Mouse (Mus musculus): Measurements from ENCODE around the gene Gm4858. TPM values are rescaled to one million over a fixed set of nuclear protein-coding genes. Genes with fewer than 3 reads are reported as not detected.
"Not testable (repeated sequence)": the region's sequence is repeated elsewhere in the genome, so short reads cannot be mapped to it uniquely, and the experiment has no call there.

The Gm4858 gene
- polyA plus RNA-seq (2015; fragmentation: Nextera tagmentation; extraction: Ambion mirVana), result 0.22 TPM in 1 of 2 replicates, not detected in the other

- H3K4me3 ChIP-seq (replicated peaks); H3K27ac ChIP-seq; H3K4me2 ChIP-seq; H3K9me3 ChIP-seq (replicated peaks); ATAC-seq (replicated peaks; ENCODE audit: low FRiP score); H3K9ac ChIP-seq; H3K4me1 ChIP-seq; H3K27me3 ChIP-seq; H3K36me3 ChIP-seq: not testable (repeated sequence)
These were observed at the start of gene Gm4858 for GRCm38 (mm10) chr3:93068523-93068922. Gm4858 (plus strand) TSS chr3:93068823.

DNA sequence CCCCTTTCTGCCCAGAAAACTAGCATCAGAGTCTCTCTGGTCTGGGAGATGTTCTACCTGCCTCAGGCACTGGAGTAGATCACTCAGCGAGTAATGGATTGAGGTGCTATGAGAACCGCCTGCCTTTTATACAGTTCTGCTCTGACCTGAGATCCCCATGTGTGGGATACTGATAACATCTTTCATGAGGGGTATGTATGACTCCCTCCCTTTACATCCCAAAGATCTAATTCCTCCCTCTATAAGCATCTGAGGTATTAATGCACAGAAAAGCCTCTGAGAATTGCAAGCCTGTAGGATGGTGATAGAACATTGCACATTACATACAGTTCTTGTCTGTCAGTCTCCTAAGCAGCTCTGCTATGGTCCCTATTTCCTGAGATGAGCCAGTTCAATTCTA, 49.7 kb upstream of the Gm4858 start, which contains the start of gene Lce1m:
Gene Lce1m (minus strand): TSS at position 101 of the 400 bp plus-strand sequence.
- ATAC-seq (replicated peaks; ENCODE audit: low FRiP score), result no peak
- Histone ChIP-seq H3K4me3 (replicated peaks) (no peak within 1 kb of the TSS), H3K4me2 (no peak within 1 kb of the TSS), H3K4me1 (peaks cover 9% of the 10 kb centered on the region; the same call in 1 of the 2 replicates), H3K27me3 (no peaks in the 10 kb centered on the region), H3K36me3 (no peaks in the 10 kb centered on the region), H3K9ac (no peak within 1 kb of the TSS), H3K9me3 (replicated peaks) (no peaks in the 10 kb centered on the region), H3K27ac (no peak within 1 kb of the TSS)
- 86% methylated on average over 2 of the region's 2 CpGs for WGBS

GRCm38 (mm10) chr3:93021171-93021570, 47.5 kb upstream of the Gm4858 start:
- Histone ChIP-seq H3K9me3 (replicated peaks) (no peaks in the 10 kb centered on the region), H3K27ac (no peak overlapping the region)

DNA sequence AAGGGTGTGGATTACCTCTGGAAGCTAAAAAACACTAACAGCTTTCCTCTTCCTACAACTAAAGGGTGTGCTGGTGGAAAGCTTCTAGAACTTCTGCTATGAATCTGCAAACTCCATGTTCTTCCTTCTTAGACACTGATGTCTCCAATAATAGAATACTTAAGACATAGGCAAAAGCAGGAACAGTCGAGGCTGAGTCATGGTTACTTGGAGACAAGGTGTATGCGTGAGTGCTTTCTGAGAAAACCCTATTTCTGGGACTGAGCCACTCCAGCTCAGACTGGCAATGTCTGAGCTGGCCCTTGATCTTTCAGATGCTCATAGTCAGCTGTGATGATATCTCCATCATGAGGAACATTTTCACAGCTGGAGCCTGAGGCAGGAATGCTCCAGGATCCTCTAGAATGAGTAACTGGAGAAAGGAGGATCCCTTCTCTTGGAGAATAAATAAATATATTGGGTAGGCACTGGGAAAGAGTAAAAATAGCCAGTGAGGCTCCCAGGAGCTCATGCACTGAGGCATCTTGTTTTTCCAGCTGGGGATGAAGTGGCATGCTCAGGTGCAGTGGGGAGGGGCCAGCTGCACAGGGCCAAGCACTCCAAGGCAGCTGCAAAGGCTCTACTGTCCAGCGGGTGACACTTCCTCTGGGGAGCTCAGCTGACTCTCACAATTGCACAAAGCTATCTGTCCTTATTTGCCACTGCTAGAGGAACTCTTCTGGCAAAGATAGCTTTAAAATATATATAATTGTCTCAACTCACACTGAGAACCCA, 45.0 kb upstream of the Gm4858 start:
- Histone ChIP-seq H3K36me3 (no peaks in the 10 kb centered on the region), H3K4me3 (replicated peaks) (no peak overlapping the region), H3K27me3 (no peaks in the 10 kb centered on the region), H3K9me3 (replicated peaks) (no peaks in the 10 kb centered on the region), H3K27ac (no peak overlapping the region), H3K9ac (no peak overlapping the region), H3K4me1 (no peaks in the 10 kb centered on the region), H3K4me2 (no peak overlapping the region)
- 61% methylated on average over 3 of the region's 3 CpGs for WGBS
- peak; percentile 40; the same call in 1 of the 2 replicates for ATAC-seq (replicated peaks; ENCODE audit: low FRiP score)

More at GRCm38 (mm10) chr3:93021171-93021570, 47.5 kb upstream of the Gm4858 start:
- Histone ChIP-seq H3K4me1 (no peaks in the 10 kb centered on the region), H3K4me3 (replicated peaks) (no peak overlapping the region), H3K4me2 (no peak overlapping the region), H3K36me3 (no peaks in the 10 kb centered on the region), H3K9ac (no peak overlapping the region), H3K27me3 (no peaks in the 10 kb centered on the region)
- ATAC-seq (replicated peaks; ENCODE audit: low FRiP score), result no peak
- 90% methylated on average over 1 of the region's 1 CpGs for WGBS

DNA sequence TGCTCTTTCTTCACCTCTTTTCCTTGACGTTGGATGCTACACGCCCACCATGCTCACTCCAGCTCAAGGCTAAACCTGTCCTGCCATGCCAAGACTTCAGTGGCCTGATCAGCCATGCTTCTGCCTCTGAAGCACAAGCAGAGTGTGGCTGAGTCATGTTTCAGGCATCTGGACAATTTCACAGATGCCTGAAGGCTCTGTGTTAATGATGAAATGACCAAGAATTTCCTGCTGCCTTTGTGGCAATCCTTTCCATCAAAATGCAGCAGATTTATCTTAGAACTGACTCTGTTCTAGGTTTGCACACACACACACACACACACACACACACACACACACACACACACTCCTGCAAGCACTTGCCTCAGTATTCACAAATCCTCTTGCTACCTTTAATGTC, 43.1 kb upstream of the Gm4858 start:
- H3K36me3 ChIP-seq, result no peaks in the 10 kb centered on the region
- no peak overlapping the region for H3K9ac ChIP-seq
- H3K9me3 ChIP-seq (replicated peaks), result no peaks in the 10 kb centered on the region
- WGBS, result 85% methylated on average over 2 of the region's 2 CpGs
- H3K4me2 ChIP-seq, result no peak overlapping the region
- no peak overlapping the region for H3K27ac ChIP-seq
- 0 out of 2 replicates have a peak, but pooled peaks have one; percentile 60 for ATAC-seq (replicated peaks; ENCODE audit: low FRiP score)
- H3K4me1 ChIP-seq, result no peaks in the 10 kb centered on the region
- H3K27me3 ChIP-seq, result no peaks in the 10 kb centered on the region
- no peak overlapping the region for H3K4me3 ChIP-seq (replicated peaks)

DNA sequence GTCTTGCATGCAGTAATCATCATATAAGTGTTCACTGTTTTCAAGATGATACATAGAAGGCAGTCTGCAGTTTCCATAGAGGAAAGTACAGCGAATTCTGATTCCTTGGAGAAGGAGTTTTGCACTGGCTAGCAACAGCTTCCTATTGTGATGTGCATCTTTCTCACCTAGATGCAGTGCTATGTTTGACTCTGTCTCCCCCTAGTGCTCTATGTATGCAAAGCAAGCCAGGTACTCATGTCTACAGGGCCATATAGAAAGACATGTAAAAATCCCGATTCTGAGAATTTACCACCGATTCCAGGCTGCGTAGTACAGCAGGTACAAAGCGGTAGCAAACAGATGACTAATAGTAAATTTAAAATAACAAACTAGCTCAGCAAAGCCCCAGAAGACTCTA, 37.2 kb upstream of the Gm4858 start:
- Histone ChIP-seq H3K9ac (no peak overlapping the region), H3K9me3 (replicated peaks) (no peaks in the 10 kb centered on the region), H3K4me2 (no peak overlapping the region), H3K4me3 (replicated peaks) (no peak overlapping the region), H3K27ac (no peak overlapping the region), H3K27me3 (no peaks in the 10 kb centered on the region), H3K36me3 (no peaks in the 10 kb centered on the region), H3K4me1 (no peaks in the 10 kb centered on the region)
- 51% methylated on average over 5 of the region's 5 CpGs for WGBS
- ATAC-seq (replicated peaks; ENCODE audit: low FRiP score), result peak; percentile 90

- H3K27ac ChIP-seq, result no peak overlapping the region
- no peaks in the 10 kb centered on the region for H3K9me3 ChIP-seq (replicated peaks)
- no peak overlapping the region for H3K9ac ChIP-seq
- H3K27me3 ChIP-seq, result no peaks in the 10 kb centered on the region
- WGBS, result 93% methylated on average over 1 of the region's 1 CpGs
- no peak overlapping the region for H3K4me2 ChIP-seq
- H3K36me3 ChIP-seq, result no peaks in the 10 kb centered on the region
- no peak for ATAC-seq (replicated peaks; ENCODE audit: low FRiP score)
- no peak overlapping the region for H3K4me3 ChIP-seq (replicated peaks)
- no peaks in the 10 kb centered on the region for H3K4me1 ChIP-seq
These were observed 18.4 kb upstream of the Gm4858 start for GRCm38 (mm10) chr3:93050182-93050581.

DNA sequence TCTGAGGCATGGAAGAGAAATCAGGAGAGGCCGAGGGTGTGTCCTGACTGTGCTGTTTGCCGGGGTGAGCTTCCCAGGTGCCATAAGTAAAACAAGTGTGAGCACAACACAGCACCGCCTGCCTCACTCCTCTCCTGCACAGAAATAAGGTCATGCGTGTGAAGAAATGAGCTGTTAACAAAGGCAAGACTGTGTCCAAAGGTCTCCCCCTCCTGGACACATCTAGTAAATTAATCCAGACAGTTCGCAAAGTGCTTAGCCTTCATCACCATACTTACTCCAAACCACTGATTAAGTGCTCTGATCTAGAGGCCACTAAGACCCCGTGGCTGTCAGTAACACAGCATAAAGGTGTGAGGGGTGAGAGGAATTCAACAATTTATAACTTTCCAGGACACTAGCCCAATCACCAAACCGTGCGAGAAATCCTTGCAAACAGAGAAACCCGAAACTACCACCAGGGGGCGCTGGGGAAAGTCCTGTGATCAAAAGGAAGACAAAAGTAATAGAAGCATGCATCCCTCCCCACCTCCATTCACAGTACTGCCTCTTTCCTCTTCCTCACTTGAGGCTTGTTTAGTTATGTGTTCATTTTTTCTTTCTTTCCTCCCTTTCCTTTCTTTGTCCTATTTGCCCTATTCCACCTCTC, 15.7 kb upstream of the Gm4858 start:
- Histone ChIP-seq H3K9me3 (replicated peaks) (no peaks in the 10 kb centered on the region), H3K27ac (no peak overlapping the region), H3K4me2 (no peak overlapping the region), H3K9ac (no peak overlapping the region), H3K4me1 (no peaks in the 10 kb centered on the region), H3K36me3 (no peaks in the 10 kb centered on the region), H3K4me3 (replicated peaks) (no peak overlapping the region), H3K27me3 (no peaks in the 10 kb centered on the region)
- 55% methylated on average over 10 of the region's 10 CpGs for WGBS
- no peak for ATAC-seq (replicated peaks; ENCODE audit: low FRiP score)

DNA sequence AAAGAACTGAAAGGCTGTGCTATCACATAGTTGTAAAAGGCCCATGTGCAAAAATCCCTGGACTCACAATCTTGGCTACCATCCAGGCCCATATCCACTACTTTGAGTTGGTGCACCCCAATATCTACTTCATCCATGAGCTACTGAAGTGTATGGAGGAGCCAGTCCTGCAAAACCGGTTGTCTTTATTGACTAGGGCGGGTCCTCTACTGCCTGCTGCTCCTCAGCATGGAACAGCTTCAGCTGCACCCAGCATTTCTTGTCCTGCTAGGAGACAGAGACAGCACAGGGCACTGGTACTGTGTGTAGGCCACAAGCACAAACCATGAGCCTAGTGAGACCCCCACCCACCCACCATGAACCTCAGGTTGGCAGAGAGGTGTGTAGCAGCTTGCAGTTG, 18.0 kb downstream of the Gm4858 start:
- 81% methylated on average over 2 of the region's 2 CpGs for WGBS

DNA sequence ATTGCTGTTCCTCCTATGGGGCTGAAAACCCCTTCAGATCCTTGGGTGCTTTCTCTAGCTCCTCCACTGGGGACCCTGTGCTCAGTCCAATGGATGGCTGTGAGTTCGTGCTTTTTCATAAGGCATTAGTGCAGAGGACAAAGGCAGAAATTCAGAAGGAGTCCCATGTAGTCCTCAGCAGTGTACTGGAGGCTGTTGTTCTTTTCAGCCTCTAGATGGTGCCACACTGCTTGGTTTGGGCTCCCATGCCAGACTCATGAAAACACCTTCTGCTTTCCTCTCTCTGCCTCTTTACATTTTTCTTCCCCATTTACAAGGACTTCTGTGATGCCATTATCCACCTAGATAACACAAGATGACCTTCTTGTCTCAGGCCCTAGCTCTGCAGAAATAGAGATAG, 25.0 kb downstream of the Gm4858 start:
- H3K9ac ChIP-seq; H3K27me3 ChIP-seq; H3K9me3 ChIP-seq (replicated peaks); H3K4me3 ChIP-seq (replicated peaks); H3K36me3 ChIP-seq; H3K4me1 ChIP-seq; H3K4me2 ChIP-seq; H3K27ac ChIP-seq: not testable (repeated sequence)
- ATAC-seq (replicated peaks; ENCODE audit: low FRiP score), result 0 out of 2 replicates have a peak, but pooled peaks have one; percentile 36
- 36% methylated on average over 1 of the region's 1 CpGs for WGBS

More for the DNA sequence above, 18.0 kb downstream of the Gm4858 start:
- H3K36me3 ChIP-seq, result no peaks in the 10 kb centered on the region
- H3K27ac ChIP-seq, result no peak overlapping the region
- H3K4me1 ChIP-seq, result no peaks in the 10 kb centered on the region
- no peak overlapping the region for H3K4me2 ChIP-seq
- no peak overlapping the region for H3K4me3 ChIP-seq (replicated peaks)
- H3K9ac ChIP-seq, result no peak overlapping the region
- no peaks in the 10 kb centered on the region for H3K27me3 ChIP-seq
- H3K9me3 ChIP-seq (replicated peaks), result no peaks in the 10 kb centered on the region
- no peak for ATAC-seq (replicated peaks; ENCODE audit: low FRiP score)

DNA sequence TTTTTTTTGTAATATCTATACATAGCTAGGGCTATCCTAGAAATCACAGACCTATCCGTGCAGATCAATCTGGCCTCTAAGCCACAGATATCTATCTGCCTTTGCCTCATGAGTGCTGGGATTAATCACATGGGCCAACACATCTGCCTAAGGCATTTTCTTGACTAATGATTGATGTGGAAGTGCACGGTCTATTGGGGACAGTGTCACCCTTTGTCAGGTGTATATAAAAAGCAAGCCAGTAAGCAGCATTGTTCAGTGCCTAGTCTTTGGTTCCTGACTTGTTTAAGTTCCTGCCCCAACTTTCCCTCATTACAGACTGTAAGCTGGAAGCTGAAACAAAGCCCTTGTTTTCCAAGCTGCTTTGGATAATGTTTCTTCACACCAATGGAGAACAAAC, 27.8 kb downstream of the Gm4858 start:
- Histone ChIP-seq H3K9me3 (replicated peaks) (no peaks in the 10 kb centered on the region), H3K4me1 (no peaks in the 10 kb centered on the region), H3K36me3 (no peaks in the 10 kb centered on the region), H3K4me3 (replicated peaks) (no peak overlapping the region), H3K27me3 (no peaks in the 10 kb centered on the region), H3K27ac (peak overlapping the region; percentile 54; the same call in 1 of the 2 replicates), H3K4me2 (no peak overlapping the region), H3K9ac (no peak overlapping the region)
- 66% methylated on average over 2 of the region's 2 CpGs for WGBS
- ATAC-seq (replicated peaks; ENCODE audit: low FRiP score), result peak; percentile 80

- H3K27ac ChIP-seq, result no peak overlapping the region
- no peaks in the 10 kb centered on the region for H3K36me3 ChIP-seq
- H3K9ac ChIP-seq, result no peak overlapping the region
- no peak for ATAC-seq (replicated peaks; ENCODE audit: low FRiP score)
- no peaks in the 10 kb centered on the region for H3K9me3 ChIP-seq (replicated peaks)
- no peaks in the 10 kb centered on the region for H3K4me1 ChIP-seq
- no peaks in the 10 kb centered on the region for H3K27me3 ChIP-seq
- H3K4me3 ChIP-seq (replicated peaks), result no peak overlapping the region
- WGBS, result 46% methylated on average over 5 of the region's 5 CpGs
- no peak overlapping the region for H3K4me2 ChIP-seq
These were observed 43.0 kb downstream of the Gm4858 start for GRCm38 (mm10) chr3:93111668-93112067.

Measured in kidney, embryonic 15.5 days (tissue).